Mouse (Mus musculus): Measurements from ENCODE around the gene Dhrs11.
"Not testable (repeated sequence)": the region's sequence is repeated elsewhere in the genome, so short reads cannot be mapped to it uniquely, and the experiment has no call there.

Gene Dhrs11

DNA sequence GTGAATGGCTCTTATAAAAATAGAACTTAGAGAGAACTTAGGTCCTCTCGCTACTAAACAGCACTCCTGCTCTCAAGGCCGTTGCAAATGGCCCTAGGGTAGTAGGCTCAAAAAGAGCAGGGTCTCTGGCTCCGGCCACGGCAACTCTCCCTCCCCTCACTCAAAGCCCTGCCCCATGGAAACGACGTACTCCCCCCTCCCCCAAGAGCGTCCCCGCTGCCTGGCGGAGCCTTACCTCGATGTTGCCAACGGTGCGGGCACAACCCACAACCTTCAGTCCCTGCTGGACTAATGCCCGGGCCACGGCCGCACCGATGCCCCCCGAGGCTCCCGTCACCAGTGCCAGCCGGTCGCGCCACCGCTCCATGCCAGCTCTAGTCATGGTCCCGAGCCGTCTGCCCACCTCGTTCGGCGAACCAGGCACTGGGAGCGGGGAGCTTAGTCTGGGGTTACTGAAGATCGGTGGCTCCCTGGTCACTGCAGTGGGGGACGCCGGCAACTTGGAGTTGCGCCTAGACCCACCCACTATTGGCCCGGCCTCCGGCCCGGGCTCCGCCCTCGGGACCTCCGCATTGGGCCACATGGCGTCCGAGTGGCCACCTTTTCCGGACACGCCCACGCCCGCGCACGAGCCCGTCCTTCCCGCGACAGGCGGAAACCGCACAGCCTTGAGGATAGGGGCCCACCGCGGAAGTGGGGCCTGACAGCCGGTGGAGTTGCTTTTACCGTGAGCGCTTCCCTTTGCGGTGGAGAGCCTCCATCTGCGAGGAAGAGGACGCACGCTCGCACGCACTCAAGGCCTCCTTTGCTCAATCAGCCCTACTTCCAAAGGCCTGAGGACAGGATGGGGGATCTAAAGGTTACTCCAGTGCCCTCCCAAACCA is at the start of gene Dhrs11:
TSS of gene Dhrs11 (minus strand) at position 479 of the 884 bp plus-strand sequence.
- peak; percentile 95 to 97 for DNase-seq

DNA sequence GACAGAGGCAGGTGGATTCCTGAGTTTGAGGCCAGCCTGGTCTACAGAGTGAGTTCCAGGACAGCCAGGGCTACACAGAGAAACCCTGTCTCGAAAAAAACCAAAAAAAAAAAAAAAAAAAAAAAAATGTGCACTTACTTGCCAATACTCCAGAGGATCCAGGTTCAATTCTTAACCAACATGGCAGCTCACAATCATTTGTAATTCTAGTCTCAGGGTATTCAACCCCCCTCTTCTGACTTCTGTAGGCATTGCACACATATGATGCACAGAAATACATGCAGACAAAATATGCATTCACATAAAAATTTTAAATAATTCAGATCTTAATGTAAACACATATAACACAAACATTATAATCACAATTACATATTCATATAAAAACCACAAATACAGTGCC is 47.2 kb upstream of the Dhrs11 start:
- DNase-seq = not testable (repeated sequence)

DNA sequence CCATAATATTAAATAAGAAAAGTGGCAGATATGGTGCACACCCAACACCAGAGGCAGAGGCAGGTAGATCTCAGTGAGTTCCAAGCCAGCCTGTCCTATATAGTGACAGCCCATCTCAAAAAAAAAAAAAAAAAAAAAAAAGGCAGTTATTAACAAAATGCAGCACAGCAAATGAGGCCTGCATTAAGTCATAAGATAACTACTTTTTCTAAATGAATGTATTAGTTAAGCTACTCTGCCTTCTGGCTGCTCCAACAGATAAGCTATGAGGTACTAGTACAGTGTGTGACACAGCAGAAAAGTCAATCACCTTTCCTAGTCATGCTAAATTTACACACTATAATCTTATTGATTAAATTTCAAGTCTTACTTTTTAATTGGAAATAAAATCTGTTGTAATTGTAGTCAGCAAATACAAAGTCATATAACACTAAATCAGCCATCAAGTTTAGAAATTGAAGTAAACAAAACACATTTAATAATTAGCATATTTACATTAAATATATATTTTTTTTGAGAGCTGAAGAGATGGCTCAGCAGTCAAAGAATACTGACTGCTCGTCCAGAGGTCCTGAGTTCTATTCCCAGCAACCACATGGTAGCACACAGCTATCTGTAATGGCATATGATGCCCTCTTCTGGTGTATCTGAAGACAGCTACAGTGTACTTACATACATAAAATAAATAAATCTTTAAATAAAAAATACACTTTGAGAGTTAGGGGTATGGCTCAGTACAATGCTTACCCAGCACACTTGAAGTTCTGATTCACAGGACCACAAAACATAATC is 44.4 kb upstream of the Dhrs11 start:
- DNase-seq = no peak

DNA sequence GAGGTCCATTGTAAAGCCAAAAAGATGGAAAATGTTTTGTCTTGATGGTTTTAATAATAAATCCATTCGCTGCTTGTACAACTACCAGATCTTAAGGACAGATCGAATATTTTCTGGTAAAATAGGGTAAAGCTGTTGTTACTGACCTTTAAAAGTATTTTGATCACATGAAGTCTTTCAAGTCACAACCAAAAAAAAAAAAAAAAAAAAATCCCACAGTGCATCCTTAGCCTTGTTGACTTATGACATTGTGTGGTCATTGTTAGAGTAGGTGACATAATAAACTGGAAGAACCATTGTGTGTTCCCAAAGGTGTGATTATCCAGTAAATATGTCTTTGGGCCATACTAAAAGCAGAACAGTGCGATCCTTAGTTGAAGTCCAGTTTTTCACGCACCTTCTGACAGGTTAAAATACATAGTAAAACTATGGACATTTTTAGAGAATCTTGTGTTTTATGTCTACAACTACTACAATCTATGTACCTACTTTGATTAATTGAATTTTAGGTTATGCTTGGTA is 42.8 kb upstream of the Dhrs11 start:
- no peak for DNase-seq

DNA sequence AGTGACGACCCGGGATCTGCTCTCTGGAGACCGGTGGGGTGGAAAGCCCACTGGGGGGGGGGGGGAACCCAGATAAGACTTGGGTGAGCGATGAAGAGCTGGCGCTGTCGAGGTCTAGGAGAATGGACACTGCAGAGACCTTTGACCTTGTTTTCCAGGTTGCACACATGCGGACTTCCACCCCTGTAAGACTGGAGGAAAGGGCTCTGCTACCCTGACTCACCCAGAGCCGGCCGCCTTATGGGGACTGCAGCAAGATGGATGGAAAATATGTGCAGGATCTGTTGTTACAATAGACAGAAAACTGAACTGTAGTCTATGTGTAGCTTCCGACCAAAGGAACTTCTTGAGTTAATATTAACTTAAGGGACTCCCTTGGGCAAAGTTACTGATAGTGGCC is 42.3 kb upstream of the Dhrs11 start:
- no peak for DNase-seq

DNA sequence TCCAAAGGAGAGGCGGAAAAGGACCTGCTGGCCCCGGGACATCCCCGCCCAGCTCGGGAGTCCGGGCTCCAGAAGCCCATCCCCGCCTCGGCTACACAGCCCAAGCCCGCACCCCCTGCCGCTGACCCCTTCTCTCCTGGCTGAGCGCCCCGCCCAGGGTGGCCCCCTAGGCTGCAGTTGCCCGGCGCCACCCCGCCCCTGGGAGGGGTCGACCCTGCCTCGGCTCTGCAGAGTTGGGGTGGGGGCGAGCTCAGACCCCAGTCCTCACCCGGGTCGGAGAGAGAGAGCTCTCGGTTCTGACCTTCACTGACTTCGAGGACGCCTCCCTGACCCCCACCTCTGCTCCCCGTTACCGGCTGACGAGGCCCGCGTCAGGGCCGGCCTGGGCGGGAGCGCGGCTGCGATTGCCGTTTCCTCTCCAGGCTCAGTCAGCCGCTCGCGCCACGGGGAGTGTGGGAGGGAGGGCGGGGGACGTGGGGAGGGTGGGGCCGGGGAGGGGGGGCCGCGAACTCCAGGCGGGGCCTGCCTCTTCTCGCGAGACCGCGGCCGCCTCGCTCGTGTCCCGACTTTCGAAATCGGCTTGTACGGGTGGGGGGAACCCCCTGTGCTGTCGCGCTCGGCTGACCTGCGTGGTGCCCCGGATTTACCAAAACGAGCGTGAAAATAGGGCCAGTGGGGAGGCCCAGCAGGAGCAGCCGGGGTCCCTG is 41.7 kb upstream of the Dhrs11 start, which contains the start of gene Ggnbp2:
TSS of gene Ggnbp2 (minus strand) at position 481 of the 707 bp plus-strand sequence.
- peak; percentile 92 to 93 for DNase-seq

DNA sequence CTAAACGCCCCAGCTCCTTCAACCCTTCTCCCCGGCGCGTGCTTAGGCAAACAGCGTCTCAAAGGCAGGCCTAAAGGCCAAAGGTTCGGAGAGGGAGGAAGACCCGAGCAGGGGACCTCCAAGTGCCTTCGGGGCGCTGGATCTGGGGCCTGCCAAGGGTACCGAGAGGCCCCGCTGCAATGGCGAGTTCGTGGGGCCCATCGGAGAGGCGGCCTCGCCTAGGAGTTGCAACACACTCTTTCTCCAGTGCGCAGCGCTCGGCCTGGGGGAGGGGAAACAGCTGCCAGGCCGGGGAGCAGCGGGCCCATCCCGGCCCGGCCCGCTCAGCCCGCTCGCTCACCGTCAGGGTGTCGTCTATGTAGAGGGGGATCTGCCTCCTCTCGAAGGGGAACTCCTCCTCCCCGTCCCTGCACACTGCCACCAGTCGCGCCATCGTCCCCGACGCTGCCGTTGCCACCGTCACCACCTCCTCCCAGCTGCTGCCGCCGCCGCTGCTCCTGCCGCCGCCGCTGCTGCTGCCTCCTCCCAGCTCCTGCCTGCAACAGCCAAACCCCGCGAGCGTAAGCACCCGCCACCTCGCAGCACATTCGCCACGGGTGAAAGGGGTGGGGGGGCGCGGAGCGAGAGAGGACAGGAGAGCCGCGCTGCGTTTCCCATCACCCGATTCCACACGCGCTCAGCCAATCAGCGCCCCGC is 40.9 kb upstream of the Dhrs11 start:
- peak; percentile 92 to 95 for DNase-seq

DNA sequence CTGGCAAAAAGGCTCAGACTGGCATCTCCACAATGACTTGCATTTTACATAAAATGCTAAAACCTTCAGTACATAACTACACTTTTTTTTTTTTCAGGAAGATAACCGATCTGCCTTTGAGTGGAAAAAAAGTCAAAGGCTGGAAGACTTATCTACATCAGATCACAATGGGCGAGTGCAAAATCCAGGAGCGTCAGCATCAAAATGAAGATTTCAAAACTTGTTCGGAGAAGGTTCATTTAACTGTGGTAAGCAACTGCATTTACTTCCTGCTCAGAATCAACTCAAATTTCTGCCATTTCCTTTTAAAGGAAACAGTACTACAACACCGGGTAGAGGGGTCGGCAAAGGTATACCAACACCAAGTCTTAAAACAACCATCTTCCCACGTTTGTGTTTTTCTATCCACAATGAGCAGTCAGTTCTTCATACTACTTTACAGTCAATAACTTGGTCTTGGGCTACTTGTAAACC is 40.0 kb upstream of the Dhrs11 start:
- DNase-seq = no peak

DNA sequence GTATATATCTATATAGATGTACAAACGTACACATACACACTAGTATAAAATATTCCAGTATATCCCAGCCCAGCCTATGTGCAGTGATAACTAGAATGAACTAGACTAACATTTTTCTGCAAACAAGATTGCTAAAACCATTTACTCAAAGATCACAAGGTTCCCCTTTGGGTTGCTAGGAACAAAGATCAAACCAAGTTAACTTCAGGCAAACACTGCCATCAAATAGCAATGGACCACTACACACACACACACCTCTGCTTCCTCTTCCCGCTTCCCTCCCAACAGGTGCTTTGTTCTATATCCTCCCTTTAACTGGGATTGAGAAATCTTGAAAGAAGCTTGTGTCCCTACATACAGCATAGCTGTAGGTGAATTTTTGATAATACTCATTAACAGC is 38.8 kb upstream of the Dhrs11 start:
- no peak for DNase-seq

DNA sequence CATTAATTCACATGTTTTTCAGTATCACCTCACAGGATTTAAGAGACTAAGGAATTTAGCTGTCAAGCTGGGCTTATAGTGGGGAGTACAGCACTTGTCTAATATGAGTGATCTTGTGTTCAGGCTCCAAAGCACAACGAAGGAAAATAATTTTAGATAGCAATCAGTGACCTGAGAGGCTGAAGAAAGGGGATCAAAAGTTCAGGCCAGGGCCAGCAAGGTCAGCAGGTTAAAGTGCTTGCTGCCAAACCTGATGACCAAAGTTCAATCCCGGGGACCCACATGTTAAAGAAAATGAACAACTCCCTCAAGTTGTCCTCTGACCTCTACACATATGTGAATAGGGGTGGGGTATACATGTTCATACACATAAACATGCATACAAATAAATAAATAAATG is 36.5 kb upstream of the Dhrs11 start:
- no peak for DNase-seq

DNA sequence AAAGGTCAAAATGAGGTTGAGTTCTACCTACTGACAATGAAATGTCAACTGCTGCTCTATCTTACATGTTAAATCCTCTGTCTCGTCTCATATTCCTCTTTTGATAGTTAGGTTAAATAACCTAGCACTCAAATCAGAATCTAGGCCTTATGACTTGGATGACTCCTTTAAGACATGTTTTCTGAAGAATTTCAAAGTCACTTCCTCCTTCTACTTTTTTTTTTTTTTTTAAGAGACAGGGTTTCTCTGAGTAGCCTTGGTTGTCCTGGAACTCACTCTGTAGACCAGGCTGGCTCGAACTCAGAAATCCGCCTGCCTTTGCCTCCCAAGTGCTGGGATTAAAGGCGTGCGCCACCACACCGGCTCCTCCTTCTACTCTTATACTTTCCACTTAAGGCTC is 26.5 kb upstream of the Dhrs11 start:
- no peak for DNase-seq

DNA sequence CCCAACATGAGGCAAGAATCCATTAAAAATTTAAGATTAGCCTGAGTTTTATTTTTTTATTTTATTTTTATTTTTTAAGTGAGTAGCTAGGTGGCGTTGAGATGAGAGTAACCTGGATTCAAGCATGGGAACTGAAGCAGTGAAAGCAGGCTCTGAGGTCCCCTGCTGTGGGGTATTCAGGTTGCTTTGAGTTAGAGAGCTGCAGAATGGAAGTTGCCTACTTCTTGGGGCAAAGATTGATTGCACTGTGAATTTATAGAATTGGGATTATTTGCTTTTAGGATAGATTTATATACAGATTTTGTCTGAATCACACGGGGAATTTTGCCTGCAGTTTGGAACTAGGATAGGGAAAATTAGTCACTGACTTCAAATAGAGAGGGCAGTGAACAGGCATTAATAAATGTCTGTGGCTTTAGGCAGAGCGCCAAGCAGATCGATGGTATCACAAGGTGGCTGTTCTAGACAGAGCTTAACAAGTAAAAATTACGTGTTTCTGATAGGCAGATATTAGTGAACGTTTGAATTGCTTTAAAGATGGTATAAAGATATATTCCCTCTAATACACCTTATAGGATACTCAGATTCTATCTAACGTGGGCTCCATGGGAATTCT is 18.8 kb upstream of the Dhrs11 start:
- DNase-seq = no peak

DNA sequence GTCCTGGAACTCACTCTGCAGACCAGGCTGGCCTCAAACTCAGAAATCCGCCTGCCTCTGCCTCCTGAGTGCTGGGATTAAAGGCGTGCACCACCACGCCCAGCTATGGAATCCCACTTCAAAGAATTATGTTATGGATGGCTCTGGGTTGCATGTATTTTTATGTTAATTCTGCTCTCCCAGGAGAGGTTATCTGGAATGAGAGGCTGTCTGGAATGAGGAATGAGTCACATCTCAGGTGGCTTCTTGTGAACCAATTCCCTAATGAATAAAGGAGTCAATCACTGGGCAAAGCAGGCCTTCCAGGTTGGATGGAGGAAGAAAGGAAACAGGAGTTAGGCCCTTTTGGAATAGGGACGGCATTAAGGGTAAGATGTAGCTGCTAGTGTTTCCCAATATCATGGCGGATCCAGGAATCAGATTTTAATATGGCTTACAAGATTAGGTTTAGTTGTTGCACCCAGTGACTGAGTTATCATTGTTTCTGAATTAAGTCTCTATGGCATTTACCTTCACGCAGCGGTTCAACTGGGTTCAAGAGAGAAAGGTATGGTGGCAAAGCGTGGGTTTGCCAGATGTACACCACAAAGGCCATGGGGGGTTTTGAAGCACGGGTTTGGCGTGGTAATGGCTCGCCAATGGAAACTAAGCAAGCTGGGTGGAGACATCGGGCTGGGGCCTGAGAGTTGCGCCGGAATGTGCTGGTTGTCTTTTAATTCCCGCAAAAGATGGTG is 18.1 kb upstream of the Dhrs11 start:
- no peak for DNase-seq

DNA sequence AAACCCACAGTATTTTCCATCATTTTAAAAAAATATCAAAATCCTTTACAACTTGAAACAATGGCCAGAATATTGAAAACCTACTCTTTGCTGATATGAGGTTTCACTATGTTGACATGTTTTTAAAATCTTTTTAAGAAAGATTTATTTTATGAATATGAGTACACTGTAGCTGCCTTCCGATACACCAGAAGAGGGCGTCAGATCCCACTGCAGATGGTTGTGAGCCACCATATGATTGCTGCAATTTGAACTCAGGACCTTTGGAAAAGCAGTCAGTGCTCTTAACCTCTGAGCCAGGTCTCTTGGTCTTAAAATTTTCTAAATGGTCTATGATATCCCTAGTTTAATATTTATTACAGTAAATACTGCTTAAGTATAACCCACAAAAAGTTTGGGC is 10.5 kb upstream of the Dhrs11 start:
- DNase-seq = no peak

DNA sequence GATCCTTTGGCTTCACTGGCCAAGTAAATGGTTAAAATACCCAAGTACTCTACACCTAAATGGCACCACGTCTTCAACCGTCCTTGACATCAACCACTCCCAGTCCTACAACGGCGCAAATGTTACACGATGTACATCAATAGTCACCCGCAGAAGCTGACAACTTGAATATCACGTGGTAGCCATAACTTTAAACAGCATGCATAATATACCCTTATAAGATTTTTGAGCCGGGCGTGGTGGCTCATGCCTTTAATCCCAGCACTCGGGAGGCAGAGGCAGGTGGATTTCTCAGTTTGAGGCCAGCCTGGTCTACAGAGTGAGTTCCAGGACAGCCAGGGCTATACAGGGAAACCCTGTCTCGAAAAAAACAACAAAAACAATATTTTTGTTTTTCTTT is 701 bp upstream of the Dhrs11 start:
- DNase-seq = not testable (repeated sequence)

DNA sequence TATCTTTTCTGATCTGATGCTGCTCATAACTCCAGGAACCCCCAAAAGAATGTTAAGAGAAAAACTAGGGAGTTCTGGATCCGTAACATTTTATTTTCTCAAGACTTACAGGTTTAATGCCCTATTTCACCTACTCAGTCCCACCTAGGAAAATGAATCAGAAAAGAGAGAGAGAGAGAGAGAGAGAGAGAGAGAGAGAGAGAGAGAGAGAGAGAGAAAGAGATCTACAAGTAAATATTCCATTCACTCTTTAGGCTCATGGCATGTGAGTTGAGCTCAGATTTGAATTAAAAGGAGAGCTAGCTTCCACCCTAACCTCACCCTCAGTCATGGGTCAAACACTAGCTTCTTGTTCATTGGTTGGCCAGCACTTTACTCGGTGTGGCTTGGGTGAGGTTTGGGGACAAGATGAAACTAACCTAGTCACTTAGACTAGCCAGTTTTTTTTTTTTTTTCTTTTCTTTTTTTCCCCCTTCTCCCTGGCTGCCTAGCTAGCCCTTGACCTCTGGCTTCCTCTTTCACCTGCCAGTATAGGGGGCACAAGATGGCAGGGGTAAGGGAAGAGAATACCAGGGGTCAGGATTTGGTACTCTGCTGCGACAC is 792 bp downstream of the Dhrs11 start:
- peak in 1 of 2 experiments; percentile 21 for DNase-seq

DNA sequence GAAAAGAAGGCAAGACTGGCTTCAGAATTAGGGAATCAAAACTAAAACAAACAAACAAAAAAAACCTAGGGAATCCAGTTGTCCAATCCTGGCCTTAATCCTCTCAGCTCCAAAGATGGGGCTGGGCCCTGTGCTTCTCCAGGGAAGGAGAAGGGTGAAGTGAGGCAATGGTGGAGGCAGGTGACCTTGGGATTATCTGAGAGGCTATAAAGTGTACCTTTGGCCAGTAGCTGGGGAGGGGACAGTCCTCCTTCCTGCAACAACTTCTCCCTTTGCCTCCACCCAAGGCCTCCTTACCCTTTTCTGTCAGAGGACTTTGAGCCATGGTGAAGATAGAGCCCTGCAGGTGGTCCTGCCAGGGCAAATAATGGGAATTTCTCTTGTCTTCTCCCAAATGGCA is 1.3 kb downstream of the Dhrs11 start:
- DNase-seq = no peak

DNA sequence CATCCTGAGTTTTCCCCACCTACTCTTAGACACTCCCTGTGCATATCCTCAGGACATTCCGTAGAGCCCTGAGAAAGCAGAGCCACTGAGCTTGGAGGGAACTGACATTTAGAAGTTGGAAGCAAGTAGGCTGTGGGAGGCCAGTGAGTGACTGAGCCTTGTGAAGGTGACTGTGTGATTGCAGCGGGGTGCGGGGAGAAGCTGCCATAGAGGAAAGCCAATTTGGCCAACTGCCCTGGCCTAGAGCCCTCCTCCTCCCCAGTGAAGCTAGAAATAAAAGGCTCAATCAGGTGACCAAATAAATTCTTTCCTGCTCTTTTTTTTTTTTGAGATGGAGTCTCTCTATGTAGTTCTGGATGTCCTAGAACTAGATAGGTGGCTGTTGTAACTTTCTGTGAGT is 2.6 kb downstream of the Dhrs11 start:
- DNase-seq = peak; percentile 47 to 61

DNA sequence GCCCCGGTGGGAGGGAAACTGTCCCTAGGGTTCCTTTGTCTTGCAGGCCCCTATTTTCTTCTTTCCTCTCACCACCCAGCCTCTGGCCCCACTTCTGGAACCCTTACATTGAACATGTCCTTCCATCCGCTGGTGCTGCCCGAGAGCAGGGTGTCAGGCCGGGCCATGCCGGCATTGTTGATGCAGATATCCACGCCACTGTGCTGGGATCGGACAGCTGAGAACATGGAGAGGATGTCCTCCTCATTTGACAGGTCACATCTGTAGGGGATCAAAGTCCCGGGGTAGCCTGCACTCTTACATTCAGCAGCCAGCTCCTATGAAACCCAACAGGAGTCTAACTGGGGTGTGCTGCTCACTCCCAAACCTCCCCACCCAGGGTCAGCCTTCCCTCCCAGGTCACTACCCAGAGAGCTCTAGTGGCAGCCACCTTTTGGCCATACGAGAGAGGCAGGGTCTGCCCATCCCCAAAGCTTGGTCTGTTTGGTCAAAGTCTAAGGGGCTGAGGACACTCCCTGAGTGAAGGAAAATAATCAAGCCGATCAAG is 3.5 kb downstream of the Dhrs11 start:
- no peak for DNase-seq

DNA sequence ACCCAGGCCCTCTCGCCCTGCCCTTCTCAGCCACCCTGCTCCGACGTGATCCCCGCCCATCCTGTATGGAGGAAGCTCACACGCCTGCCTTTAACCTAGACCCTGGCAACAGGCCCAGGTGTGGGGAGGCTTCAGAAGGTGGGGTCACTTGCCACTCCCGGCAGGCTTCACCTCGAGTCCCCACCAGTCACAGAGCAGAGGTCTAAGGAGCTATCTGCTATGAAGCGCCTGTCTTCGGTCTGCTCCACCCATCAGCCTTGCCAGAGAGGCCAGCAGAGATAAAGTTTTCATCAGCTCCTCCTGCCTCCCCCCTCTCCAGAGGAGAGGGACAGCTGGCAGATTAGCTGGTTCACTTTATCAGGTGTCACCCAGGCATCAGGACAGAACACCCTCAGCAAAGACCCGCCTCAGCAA is 5.3 kb downstream of the Dhrs11 start:
- peak in 1 of 2 experiments; percentile 11 for DNase-seq

Measured in lung, adult 18-20 months (tissue).